Mouse (Mus musculus): ENCODE results near the gene St6galnac5.

- TF ChIP-seq CTCF (IDR thresholded peaks at IDR 0.05; ENCODE audit: extremely low read depth, insufficient read length, insufficient replicate concordance, low read depth, low read length) (no peak), POLR2A (IDR thresholded peaks at IDR 0.05; ENCODE audit: low read depth, low read length) (no peak)
Observed at GRCm38 (mm10) chr3:152842648-152843047, 139.4 kb downstream of the St6galnac5 start.

Data from small intestine, adult 2 months (tissue).